Mouse (Mus musculus) urinary bladder, postnatal 25 days (tissue): ENCODE data around the gene Lrpap1.

Source experiments
- DNase-seq: peaks from one replicate; pipeline ENCODE4 v3.0.0; 2022; ENCODE audit warnings: low spot score

Lrpap1 gene

DNA sequence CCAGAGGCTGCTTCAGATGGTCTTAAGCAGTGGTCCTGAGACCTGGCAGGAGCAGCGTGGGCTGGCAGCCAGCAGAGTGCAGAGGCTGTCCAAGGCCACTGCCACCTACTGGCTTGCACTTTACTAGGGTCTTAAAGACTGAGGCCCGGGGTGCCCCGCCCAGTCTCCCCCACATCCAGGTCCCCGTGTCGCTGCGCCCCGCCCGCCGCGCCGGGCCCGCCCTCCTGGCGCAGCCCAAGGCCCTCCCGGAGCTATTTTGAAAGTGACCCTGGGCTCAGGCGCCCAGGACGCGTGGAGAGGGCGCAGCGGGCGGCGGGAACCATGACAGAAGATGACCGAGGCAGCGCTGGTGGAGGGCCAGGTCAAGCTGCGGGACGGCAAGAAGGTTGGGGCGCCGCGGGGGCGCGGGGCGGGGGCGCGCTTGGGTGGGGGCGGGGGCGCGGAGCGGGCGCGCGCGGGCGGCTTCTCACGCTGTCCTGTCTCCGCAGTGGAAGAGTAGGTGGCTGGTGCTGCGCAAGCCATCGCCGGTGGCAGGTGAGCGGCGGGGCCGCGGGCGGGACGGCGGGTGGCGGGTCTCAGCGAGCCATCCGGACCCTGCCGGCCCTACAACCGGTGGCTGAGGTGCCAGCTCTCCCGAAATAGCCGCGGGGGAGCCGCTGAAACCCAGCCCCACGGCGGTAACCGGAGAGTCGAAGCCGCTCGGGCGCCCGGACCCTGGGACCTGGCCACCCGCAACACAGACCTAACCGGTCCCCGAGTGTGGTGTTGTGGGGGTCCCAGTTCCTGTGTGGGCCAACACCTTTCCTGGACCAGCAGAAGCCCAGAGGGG lies 48.7 kb downstream of the Lrpap1 start, which contains the start of gene Dok7:
TSS of gene Dok7 (plus strand) at position 163 of the 829 bp plus-strand sequence.
- no peak for DNase-seq

DNA sequence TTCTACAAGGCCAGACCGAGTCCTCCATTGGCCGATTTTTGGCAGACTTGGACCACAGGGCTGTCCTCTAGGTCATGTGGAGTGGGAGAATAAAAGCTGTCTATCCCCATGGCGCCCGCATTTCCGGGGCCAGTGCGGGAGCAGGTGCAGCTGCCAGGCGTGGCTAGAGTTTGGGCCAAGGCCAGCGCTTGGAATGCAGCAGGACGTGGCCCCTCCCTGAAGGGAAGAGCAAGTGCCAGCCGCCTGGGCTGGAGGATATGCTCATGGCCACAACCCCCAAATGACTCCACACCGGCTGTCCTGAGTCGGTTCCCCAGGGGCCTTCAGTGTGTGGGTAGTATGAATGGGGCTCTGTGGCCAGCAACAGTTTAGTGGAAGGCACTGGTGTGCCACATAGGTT lies 50.5 kb downstream of the Lrpap1 start:
- DNase-seq = no peak

DNA sequence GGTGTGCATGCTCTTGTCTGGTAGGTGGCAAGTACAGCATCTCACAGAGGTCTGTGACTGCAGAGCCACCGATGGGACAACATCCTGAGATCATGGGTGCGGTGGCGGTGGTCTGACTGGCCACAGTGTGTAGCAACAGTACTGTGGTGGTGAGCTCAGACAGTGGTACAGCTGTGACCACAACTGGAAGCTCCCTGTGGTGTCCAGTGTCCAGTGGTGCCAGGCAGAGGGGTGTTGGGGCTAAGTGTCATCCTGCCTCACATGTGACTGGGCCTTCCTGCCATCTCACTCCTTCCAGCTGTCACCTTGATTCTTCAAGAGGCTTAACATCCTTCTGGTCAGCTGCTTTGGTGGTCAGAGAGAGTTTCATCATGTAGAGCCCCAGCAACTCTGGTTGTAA lies 50.9 kb downstream of the Lrpap1 start:
- DNase-seq = no peak

DNA sequence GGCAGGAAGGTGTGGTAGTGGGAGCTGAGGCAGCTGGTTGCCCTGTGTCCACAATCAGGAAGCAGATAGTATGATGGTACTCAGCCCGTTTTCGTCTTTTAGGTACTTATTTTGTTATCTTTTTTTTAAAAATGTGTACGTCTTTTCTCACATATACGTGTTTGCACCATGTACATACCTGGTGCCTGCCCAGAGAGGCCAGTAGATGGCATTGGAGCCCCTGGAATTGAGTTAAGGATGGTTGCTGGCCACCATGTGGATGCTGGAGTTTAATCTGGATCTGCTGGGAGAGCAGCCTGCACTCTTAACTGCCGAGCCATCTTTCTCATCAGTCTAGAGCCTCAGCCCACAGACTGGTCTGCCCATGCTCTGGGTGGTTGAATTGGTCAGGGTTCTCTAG lies 55.0 kb downstream of the Lrpap1 start:
- DNase-seq = no peak

DNA sequence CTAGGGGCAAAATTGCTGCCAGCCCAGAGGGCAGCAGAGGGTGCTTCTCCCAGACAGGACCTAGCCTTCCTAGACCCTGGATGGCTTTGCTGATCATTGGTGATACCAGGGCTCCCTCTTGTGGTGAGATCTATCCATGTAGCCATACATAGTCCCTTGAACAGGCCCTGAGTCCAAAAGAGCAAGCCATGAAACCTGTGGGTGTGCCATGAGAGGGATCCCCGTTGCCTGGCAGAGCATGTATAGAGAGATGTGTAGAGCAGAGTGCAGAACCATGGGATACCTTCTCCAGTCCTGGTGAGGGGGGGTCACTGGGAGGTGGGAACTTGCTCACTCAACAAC lies 62.5 kb downstream of the Lrpap1 start:
- DNase-seq = peak; percentile 71

DNA sequence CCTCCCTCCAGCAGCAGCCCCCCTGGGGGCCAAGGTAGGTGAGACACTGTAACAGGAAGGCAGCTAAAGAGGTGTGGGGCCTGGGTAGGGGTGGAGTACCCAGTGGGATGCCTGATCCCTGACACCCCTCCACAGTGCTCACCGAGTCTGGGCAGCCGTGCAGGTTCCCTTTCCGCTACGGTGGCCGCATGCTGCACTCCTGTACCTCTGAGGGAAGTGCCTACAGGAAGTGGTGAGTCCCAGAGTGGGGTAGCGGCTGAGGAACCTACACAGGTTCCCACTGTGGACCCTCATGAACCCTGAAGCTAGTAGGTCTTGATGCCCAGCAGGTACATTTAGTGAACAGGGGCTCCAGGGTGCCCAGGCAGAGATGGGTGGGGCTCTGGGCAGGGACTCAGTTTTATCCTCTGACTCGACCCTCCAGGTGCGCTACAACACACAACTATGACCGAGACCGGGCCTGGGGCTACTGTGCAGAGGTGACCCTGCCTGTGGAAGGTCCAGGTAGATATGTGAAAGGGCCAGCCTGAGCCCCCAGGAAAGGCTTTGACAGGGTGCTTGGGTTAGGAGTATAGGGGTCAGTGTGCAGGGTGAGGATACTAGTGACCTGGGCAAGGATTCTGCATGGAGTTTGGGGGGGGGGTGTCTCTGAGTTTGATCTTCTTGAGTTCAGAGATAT lies 63.0 kb downstream of the Lrpap1 start:
- DNase-seq = no peak
